Mouse (Mus musculus): Measurements from ENCODE around the gene Zdhhc22. TPM values are rescaled to one million over a fixed set of nuclear protein-coding genes. Genes with fewer than 3 reads are reported as not detected.
A peak's percentile ranks its signal among the peaks of the same experiment; 100 is the strongest.

The Zdhhc22 gene
- total RNA-seq, 2 experiments from 2014 or later = not detected

- no peak for DNase-seq (ENCODE audit: low spot score in 2 of 2)
These were observed 8.5 kb upstream of the Zdhhc22 start for GRCm38 (mm10) chr12:86998699-86999098.

DNA sequence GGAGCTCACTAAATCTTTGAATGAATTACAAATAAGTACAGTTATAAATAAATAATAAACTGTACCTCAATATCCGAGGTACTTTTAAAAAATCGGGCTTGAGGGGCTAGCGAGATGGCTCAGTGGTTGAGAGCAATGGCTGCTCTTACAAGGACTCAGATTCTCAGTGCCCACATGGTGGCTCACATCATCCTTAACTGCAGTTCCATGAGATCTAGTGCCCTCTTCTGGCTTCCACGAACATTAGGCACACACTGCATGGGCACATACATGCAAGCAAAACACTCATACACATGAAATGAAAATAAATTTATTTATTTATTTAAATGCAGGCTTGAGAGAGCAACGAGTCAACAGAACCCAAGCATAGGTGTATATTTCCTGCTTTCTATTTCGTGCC lies 5.7 kb upstream of the Zdhhc22 start:
- no peak for DNase-seq (ENCODE audit: low spot score in 2 of 2)

DNA sequence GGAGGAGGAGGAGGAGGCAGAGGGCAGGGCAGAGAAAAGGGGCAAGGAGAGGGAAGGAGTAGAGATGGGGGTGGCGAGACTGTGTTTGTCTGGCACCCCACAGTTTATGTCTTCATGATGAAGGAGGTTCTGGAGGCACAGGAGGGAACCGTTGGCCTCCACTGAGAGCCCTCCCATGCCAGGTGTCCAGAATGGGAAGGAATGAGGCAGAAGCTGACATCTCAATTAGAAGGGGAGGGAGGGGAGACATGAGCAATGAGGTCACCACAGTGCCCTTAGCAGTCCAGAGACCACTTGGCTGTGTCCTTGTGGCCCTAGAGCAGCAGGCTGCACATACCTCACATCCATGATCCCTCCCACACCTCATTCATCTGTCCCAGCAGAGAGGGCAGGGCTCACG lies 4.5 kb upstream of the Zdhhc22 start:
- DNase-seq (ENCODE audit: low spot score in 2 of 2) = no peak

DNA sequence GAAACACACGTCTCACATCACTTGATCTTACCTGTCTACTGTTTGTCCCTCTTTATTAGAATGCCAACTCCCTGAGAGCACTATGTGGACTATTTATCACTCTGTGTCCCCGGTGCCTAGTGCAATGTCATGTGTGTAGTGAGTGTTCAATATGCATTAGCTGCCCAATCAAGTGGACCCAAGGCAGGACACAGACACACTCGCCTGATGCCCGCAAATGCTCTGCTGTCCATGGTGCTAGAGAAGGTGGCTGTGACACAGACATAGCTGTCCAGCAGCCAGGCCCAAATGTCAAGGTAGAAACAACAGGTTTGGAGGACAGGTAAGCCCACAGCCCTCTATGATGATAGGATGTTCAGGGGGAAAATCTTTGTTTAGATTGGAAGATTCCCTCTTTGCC lies 3.9 kb upstream of the Zdhhc22 start:
- no peak for DNase-seq (ENCODE audit: low spot score in 2 of 2)

DNA sequence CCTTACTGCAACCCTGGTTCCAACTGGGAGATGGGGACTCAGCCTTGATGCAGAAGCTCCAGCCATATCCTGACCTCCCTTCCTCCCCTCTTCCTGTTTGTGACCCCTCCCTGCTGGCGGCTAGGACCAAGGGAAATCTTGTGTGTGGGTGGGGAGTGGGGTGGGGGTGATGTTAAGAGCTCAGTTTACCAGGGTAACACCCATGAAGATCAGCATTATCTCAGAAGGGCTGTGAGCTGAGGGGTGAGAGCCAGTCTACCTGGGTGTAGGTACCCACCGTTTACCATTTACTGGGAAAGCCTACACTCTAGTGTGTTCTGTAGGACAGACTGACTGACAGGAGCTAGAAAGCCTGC lies 503 bp upstream of the Zdhhc22 start:
- no peak for DNase-seq (ENCODE audit: low spot score in 2 of 2)

DNA sequence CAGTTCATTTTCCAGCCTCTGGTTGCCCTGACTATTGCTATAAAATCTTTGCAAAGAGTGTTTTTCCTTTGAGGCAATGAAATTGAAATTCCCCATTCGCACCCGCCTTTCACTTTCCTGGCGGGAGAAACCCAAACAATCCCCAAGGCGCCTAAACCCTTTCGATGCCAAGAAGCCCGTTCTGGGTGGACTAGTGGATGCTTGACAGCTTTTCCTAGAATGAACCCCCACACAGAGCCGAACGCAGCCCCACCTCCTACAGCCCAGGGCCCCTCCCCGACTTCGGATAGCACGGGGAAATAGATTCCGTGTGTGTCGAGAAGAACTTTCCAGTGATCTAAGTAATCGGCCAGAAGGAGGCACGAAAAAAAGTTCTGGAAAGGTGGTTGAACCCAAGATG lies 852 bp downstream of the Zdhhc22 start:
- DNase-seq (ENCODE audit: low spot score in 2 of 2) = no peak

DNA sequence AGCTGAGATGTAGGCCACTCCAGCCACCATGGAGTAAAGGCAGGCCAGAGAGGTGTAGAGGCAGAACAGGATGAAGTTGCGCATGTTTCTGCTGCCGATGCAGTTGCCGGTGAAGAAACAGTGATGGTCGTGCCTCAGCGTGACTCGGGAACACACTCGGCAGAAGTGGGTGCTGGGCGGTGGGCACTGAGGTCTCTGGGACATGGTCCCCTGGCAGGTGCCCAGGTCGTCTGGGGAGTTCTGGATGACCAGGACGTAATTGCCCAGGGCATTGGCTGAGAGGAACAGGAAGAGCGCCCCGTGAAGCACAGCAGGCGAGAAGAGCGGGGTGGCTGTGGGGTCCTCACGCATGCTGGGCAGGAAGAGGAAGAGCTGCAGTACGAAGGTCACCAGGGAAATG lies 2.0 kb downstream of the Zdhhc22 start:
- no peak for DNase-seq (ENCODE audit: low spot score in 2 of 2)

DNA sequence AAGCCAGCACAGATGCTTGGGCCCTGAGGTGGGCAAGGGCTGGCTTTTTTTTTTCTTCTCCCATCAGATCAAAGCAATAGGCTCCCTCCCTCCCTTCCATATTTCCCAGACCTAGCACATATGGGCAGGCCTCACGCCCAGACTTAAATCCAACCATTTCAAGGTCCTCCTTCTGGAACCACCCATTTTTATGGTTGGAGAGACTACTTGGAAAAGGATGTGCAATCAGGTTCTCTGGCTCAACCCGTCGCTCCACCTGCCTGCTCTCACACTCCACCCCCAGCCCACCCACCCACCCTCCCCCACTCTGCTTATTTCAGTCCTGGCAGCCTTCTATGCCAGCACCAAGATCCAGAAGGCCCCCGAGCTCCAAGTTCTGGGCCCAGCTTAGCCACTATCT lies 3.7 kb downstream of the Zdhhc22 start:
- no peak for DNase-seq (ENCODE audit: low spot score in 2 of 2)

DNA sequence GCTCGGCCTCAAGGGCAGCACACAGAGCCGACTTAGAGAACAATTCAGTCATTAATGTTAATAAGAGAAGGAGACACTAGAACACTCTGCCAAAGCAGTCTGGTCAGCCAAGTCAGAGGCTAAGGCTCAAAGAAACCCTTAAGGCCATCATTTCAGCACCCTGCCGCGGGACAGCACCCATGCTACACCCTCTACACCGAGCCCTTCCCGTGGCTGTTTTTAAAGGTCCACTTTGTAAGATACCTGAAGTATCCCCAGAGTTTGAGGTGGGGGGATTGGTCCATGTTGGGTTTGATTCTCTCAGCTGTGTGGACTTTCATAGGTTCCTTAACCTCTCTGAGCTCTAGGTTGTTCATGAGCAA lies 6.1 kb downstream of the Zdhhc22 start:
- DNase-seq (ENCODE audit: low spot score in 2 of 2) = peak in 1 of 2 experiments; percentile 53

GRCm38 (mm10) chr12:86983470-86984193 lies 6.6 kb downstream of the Zdhhc22 start:
- DNase-seq (ENCODE audit: low spot score in 2 of 2) = peak in 1 of 2 experiments; percentile 54

DNA sequence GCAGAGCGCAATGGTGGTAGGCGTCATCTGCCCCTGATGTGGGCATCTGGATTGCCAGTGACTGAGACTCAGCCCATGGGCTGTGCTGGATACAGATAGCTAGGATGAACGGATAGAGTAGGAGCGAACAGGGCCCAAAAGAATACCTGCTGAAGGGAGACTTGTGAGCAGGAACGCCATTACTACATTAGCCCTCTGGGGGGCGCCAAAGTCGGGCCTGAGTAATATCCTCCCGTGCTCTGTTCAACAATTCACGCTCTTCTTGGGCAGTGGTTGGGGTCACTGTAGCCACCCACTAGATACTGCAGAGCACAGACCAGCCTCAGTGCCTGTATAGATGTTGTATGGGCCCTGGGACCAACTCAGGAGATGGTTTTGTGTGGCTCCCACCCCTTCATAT lies 9.1 kb downstream of the Zdhhc22 start:
- DNase-seq (ENCODE audit: low spot score in 2 of 2) = no peak

DNA sequence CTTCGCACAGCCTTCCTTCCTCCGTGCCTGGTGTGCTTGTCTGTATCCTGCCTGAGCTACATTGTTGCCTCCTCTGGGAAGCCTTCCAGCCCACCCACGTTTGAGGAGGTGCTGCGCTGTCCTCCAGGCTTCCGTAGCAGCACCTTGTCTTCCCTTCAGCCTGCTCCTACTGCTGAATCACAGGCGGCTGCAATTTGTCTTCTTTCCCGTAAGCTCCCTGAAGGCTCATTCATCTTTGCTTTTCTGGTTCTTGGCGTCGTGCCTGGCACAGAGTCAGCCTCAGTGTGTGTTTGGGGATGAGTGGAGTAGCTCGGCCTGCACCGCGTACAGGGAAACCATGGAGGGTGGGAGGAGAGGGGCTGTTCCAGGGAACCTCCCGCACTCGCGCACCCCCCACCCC lies 12.4 kb downstream of the Zdhhc22 start:
- no peak for DNase-seq (ENCODE audit: low spot score in 2 of 2)

GRCm38 (mm10) chr12:86976511-86977168 lies 13.6 kb downstream of the Zdhhc22 start:
- no peak for DNase-seq (ENCODE audit: low spot score in 2 of 2)

DNA sequence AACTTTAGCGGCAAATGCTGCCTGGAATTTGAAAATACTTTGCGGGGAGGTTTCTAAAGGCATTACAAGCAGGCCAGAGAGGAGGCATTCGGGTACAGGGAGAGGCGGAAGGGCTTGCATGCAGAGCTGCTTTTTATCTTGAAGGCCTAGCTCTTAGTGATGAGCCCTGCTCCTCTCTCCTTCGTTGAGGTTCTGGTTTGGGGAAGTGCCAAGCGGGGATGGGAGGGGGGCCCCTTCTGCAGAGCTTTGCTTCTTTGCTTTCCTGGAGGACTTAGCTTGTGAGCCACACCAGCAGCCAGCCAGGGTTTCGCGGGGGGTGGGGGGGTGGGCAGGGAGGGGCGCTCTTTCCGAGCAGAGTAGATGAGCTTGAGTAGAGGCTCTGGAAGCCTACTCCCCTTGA lies 14.5 kb downstream of the Zdhhc22 start:
- DNase-seq (ENCODE audit: low spot score in 2 of 2) = no peak

- DNase-seq (ENCODE audit: low spot score in 2 of 2) = peak; percentile 76 to 78
These were observed 15.6 kb downstream of the Zdhhc22 start for GRCm38 (mm10) chr12:86974387-86975288.

DNA sequence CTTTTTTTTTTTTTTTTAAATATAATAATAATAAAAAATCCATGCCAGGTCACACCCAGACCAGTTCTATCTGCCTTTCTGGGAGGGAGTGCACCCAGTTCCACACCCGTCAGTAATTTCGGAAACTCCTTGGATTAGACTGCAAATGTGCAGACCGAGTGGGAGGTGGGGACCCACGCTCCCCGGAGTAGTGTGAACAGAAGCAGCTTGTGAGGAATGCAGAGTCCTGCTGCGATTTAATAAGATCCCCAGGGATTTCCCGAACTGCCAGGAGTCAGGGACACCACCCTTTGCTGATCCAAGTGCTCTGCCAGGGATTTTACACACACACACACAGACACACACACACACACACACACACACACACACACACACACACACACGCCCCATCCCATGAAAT lies 16.5 kb downstream of the Zdhhc22 start:
- no peak for DNase-seq (ENCODE audit: low spot score in 2 of 2)

GRCm38 (mm10) chr12:86973216-86973615 lies 17.0 kb downstream of the Zdhhc22 start:
- peak in 1 of 2 experiments; percentile 32 for DNase-seq (ENCODE audit: low spot score in 2 of 2)

DNA sequence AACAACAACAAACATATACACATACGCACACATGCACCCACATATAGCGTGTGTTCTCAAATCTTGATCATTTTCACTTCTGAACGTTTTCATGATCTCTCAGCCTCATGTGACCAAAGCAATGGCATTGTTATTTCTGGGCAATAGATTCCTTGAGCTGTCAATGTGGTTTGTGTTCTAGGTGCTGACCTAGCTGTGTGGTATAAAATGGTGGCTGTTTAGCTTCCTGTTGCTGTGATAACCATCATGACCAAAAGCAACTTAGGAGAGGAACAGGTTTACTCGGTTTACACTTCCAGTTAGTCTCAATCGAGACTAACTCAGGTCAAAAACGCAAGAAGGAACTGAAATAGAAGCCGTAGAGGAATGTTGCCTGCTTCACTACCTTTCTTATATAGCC lies 19.1 kb downstream of the Zdhhc22 start:
- DNase-seq (ENCODE audit: low spot score in 2 of 2) = no peak

- no peak for DNase-seq (ENCODE audit: low spot score in 2 of 2)
These were observed 21.0 kb downstream of the Zdhhc22 start for GRCm38 (mm10) chr12:86969220-86969601.

GRCm38 (mm10) chr12:86968468-86969219 lies 21.6 kb downstream of the Zdhhc22 start:
- no peak for DNase-seq (ENCODE audit: low spot score in 2 of 2)

DNA sequence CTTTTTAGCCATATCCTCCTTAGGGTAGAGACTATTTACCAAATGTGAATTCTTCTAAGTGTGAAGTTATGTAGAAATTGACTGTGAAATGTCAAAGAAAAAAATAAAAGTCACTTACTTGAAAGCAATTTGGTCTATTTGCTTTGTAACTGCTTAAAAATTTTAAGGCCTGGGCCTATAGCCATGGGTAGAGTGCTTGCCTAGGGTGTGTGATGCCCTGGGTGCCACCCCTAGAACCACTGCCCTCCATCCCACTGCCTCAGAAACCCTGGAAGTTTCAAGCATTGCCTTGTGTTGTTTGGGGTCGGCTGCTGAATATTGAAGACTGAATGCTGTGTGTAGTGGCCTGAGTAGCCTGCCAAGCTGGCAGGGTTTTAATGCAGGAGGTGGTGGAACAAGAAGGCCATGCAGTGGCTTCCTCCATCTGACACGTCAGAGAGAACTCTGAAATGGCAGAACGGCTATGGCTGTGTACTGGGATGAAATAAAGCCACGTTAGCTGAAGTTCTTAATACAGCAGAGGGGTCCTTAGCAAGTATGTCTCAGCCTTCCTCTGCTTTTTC lies 24.9 kb downstream of the Zdhhc22 start:
- no peak for DNase-seq (ENCODE audit: low spot score in 2 of 2)
